Mouse (Mus musculus): ENCODE results near the gene Lcn9. TPM values are rescaled to one million over a fixed set of nuclear protein-coding genes. Genes with fewer than 3 reads are reported as not detected.
"Not testable (repeated sequence)": the region's sequence is repeated elsewhere in the genome, so short reads cannot be mapped to it uniquely, and the experiment has no call there.

The Lcn9 gene
- polyA plus RNA-seq, 1 experiment from 2014 or later = not detected

DNA sequence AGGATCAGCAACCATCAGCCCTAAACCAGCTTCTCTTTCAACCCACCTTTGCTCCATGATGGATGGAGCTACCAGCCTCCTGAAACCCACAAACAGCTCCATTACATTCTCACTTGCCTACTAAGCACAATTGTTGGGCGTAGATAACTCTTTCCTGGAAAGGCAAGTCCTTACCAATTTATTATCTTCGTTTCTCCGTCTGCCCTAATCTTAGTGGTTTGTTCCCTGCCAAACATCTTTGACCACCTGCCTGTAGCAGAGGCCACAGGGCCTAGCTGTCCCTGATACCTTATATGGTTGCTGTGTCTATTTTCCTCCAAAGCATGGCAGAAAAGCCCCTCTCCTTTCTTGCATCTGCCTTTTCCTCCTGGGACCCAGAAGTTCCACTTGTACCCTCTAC, 33.9 kb upstream of the Lcn9 start:
- Histone ChIP-seq H3K4me1 (ENCODE audit: control insufficient read depth, insufficient read depth, low read length) (no peaks in the 10 kb centered on the region), H3K9me3 (ENCODE audit: control insufficient read depth, low read length) (no peaks in the 10 kb centered on the region), H3K36me3 (ENCODE audit: control insufficient read depth, insufficient read depth, low read length) (no peaks in the 10 kb centered on the region), H3K4me3 (ENCODE audit: low read length) (no peak overlapping the region), H3K27ac (ENCODE audit: low read depth, low read length) (no peak overlapping the region), H3K9ac (ENCODE audit: low read depth, low read length) (no peak overlapping the region), H3K4me2 (replicated peaks; ENCODE audit: low read depth, low read length) (no peak overlapping the region), H3K27me3 (ENCODE audit: control insufficient read depth, insufficient read depth, low read length) (no peaks in the 10 kb centered on the region)
- no peak for ATAC-seq (ENCODE audit: low FRiP score, low TSS enrichment)
- WGBS = 83% methylated on average over 3 of the region's 3 CpGs

GRCm38 (mm10) chr2:25797635-25798034, 25.3 kb upstream of the Lcn9 start:
- Histone ChIP-seq H3K4me3 (ENCODE audit: low read length) (no peak overlapping the region), H3K36me3 (ENCODE audit: control insufficient read depth, insufficient read depth, low read length) (no peaks in the 10 kb centered on the region), H3K9me3 (ENCODE audit: control insufficient read depth, low read length) (no peaks in the 10 kb centered on the region), H3K4me2 (replicated peaks; ENCODE audit: low read depth, low read length) (no peak overlapping the region), H3K4me1 (ENCODE audit: control insufficient read depth, insufficient read depth, low read length) (no peaks in the 10 kb centered on the region), H3K27ac (ENCODE audit: low read depth, low read length) (no peak overlapping the region), H3K27me3 (ENCODE audit: control insufficient read depth, insufficient read depth, low read length) (no peaks in the 10 kb centered on the region), H3K9ac (ENCODE audit: low read depth, low read length) (no peak overlapping the region)
- WGBS = 25% methylated on average over 2 of the region's 2 CpGs
- no peak for ATAC-seq (ENCODE audit: low FRiP score, low TSS enrichment)

DNA sequence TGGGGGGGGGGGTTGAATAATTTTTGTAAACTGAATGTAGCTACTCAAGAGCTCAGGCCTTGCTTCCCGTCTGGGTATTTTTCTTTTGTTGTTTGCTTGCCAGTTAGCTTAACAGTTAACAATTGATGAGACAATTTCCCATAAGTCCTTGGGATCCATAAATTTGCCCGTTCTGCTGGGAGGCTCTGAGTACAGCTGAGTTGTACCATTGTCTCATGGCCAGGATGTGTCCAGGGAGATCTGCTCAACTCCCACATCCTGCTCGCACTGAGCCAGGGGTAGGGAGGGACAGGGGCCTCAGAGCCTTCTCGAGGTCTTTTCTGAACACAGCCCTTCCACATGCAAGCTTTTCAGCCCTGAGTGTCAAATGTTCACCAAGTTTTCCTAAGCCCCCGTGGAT, 24.9 kb upstream of the Lcn9 start:
- WGBS = 28% methylated on average over 5 of the region's 5 CpGs
- no peak for ATAC-seq (ENCODE audit: low FRiP score, low TSS enrichment)
- Histone ChIP-seq H3K4me2 (replicated peaks; ENCODE audit: low read depth, low read length) (no peak overlapping the region), H3K36me3 (ENCODE audit: control insufficient read depth, insufficient read depth, low read length) (no peaks in the 10 kb centered on the region), H3K9ac (ENCODE audit: low read depth, low read length) (no peak overlapping the region), H3K4me1 (ENCODE audit: control insufficient read depth, insufficient read depth, low read length) (no peaks in the 10 kb centered on the region), H3K27me3 (ENCODE audit: control insufficient read depth, insufficient read depth, low read length) (no peaks in the 10 kb centered on the region), H3K4me3 (ENCODE audit: low read length) (no peak overlapping the region), H3K27ac (ENCODE audit: low read depth, low read length) (no peak overlapping the region), H3K9me3 (ENCODE audit: control insufficient read depth, low read length) (no peaks in the 10 kb centered on the region)

DNA sequence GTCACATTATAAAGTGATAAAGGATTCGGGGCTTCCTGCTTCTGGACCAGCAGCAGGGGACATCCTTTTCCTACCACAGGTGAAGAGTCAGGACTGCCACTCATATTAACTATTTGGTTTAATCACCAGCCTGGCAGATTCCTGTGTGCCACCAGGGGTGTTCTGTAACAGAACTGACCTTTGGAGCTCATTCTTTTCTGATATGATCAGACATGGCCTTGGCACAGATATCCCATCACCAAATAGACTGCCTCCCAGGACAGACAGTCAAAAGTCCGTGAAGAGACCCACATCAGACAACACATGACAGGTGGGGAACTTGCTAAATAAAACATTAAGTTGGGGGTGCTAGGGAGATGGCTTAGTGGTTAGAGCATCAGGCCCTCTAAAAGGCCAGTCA, 11.2 kb upstream of the Lcn9 start:
- no peaks in the 10 kb centered on the region for H3K4me1 ChIP-seq (ENCODE audit: control insufficient read depth, insufficient read depth, low read length)
- H3K27me3 ChIP-seq (ENCODE audit: control insufficient read depth, insufficient read depth, low read length) = no peaks in the 10 kb centered on the region
- no peak overlapping the region for H3K4me3 ChIP-seq (ENCODE audit: low read length)
- H3K9ac ChIP-seq (ENCODE audit: low read depth, low read length) = no peak overlapping the region
- no peaks in the 10 kb centered on the region for H3K36me3 ChIP-seq (ENCODE audit: control insufficient read depth, insufficient read depth, low read length)
- H3K27ac ChIP-seq (ENCODE audit: low read depth, low read length) = no peak overlapping the region
- ATAC-seq (ENCODE audit: low FRiP score, low TSS enrichment) = no peak
- no peaks in the 10 kb centered on the region for H3K9me3 ChIP-seq (ENCODE audit: control insufficient read depth, low read length)
- H3K4me2 ChIP-seq (replicated peaks; ENCODE audit: low read depth, low read length) = no peak overlapping the region
- 85% methylated on average over 2 of the region's 2 CpGs for WGBS

- ATAC-seq (ENCODE audit: low FRiP score, low TSS enrichment) = no peak
- 76% methylated on average over 5 of the region's 5 CpGs for WGBS
Measured at GRCm38 (mm10) chr2:25813364-25813763, 9.6 kb upstream of the Lcn9 start.

GRCm38 (mm10) chr2:25815748-25816147, 7.2 kb upstream of the Lcn9 start, which contains the start of gene Glt6d1:
Gene Glt6d1 (minus strand): TSS chr2:25815848.
- H3K9me3 ChIP-seq (ENCODE audit: control insufficient read depth, low read length); H3K36me3 ChIP-seq (ENCODE audit: control insufficient read depth, insufficient read depth, low read length); ATAC-seq (ENCODE audit: low FRiP score, low TSS enrichment); H3K4me3 ChIP-seq (ENCODE audit: low read length); H3K4me2 ChIP-seq (replicated peaks; ENCODE audit: low read depth, low read length); H3K27me3 ChIP-seq (ENCODE audit: control insufficient read depth, insufficient read depth, low read length); H3K4me1 ChIP-seq (ENCODE audit: control insufficient read depth, insufficient read depth, low read length); H3K27ac ChIP-seq (ENCODE audit: low read depth, low read length); H3K9ac ChIP-seq (ENCODE audit: low read depth, low read length): not testable (repeated sequence)
- 82% methylated on average over 1 of the region's 1 CpGs for WGBS

More at GRCm38 (mm10) chr2:25813364-25813763, 9.6 kb upstream of the Lcn9 start:
- H3K9me3 ChIP-seq (ENCODE audit: control insufficient read depth, low read length) = no peaks in the 10 kb centered on the region
- H3K4me3 ChIP-seq (ENCODE audit: low read length) = no peak overlapping the region
- no peak overlapping the region for H3K4me2 ChIP-seq (replicated peaks; ENCODE audit: low read depth, low read length)
- H3K27ac ChIP-seq (ENCODE audit: low read depth, low read length) = no peak overlapping the region
- no peaks in the 10 kb centered on the region for H3K36me3 ChIP-seq (ENCODE audit: control insufficient read depth, insufficient read depth, low read length)
- no peaks in the 10 kb centered on the region for H3K4me1 ChIP-seq (ENCODE audit: control insufficient read depth, insufficient read depth, low read length)
- H3K9ac ChIP-seq (ENCODE audit: low read depth, low read length) = no peak overlapping the region
- no peaks in the 10 kb centered on the region for H3K27me3 ChIP-seq (ENCODE audit: control insufficient read depth, insufficient read depth, low read length)

DNA sequence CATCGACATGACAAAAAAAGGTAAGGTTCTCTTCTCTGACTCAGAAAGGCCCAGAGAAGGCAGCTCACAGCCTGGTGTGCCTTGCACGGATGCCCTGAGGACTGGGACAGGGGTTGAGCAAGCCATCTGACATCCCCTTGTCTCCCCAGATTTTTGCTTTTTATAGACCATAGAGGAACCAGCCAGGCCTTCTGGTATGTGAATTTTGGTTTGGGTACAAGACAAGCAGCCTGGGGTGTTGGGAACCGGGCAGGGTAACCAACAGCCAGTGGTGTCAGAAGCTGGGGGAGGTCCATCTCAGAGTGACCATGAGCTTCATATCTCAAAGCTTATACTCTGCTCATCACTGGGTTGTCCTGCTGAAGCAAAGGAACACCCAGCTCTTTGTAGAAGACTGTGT, 1.8 kb downstream of the Lcn9 start:
- no peaks in the 10 kb centered on the region for H3K4me1 ChIP-seq (ENCODE audit: control insufficient read depth, insufficient read depth, low read length)
- WGBS = 93% methylated on average over 3 of the region's 3 CpGs

DNA sequence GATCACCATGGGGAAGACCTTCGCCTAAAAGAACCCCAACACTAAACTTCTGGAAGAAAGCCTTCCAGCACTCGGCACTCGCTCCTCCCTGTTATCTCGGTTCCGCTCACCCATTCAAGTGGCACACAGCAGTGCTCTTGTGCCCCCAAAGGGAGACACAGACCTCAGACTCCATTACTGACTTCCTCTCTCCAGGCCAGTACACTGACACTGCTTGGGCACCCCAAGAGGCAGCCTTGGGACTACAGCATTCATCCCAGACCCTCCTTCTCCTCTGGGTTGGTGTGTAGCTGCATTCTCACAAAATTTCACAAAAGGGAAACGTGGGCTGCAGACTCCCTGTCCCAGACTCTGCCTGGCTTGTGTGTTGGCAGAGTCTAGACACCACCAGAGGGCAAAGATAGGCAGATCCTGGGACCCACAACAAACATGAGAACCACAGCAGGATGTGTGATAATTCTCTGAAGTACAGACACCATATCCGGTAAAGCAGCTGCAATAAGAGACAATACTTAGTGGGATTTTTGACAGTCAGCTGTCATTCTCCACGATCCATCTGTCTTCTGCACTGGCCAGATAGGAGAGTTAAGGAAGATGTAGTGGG, 5.5 kb downstream of the Lcn9 start:
- Histone ChIP-seq H3K27ac (ENCODE audit: low read depth, low read length) (no peak overlapping the region), H3K4me1 (ENCODE audit: control insufficient read depth, insufficient read depth, low read length) (no peaks in the 10 kb centered on the region), H3K4me2 (replicated peaks; ENCODE audit: low read depth, low read length) (no peak overlapping the region), H3K4me3 (ENCODE audit: low read length) (no peak overlapping the region), H3K27me3 (ENCODE audit: control insufficient read depth, insufficient read depth, low read length) (no peaks in the 10 kb centered on the region), H3K9me3 (ENCODE audit: control insufficient read depth, low read length) (no peaks in the 10 kb centered on the region), H3K36me3 (ENCODE audit: control insufficient read depth, insufficient read depth, low read length) (no peaks in the 10 kb centered on the region), H3K9ac (ENCODE audit: low read depth, low read length) (no peak overlapping the region)
- ATAC-seq (ENCODE audit: low FRiP score, low TSS enrichment) = no peak
- WGBS = 77% methylated on average over 8 of the region's 8 CpGs

More for the DNA sequence above, 1.8 kb downstream of the Lcn9 start:
- ATAC-seq (ENCODE audit: low FRiP score, low TSS enrichment) = no peak
- Histone ChIP-seq H3K9me3 (ENCODE audit: control insufficient read depth, low read length) (no peaks in the 10 kb centered on the region), H3K4me3 (ENCODE audit: low read length) (no peak overlapping the region), H3K4me2 (replicated peaks; ENCODE audit: low read depth, low read length) (no peak overlapping the region), H3K27me3 (ENCODE audit: control insufficient read depth, insufficient read depth, low read length) (no peaks in the 10 kb centered on the region), H3K9ac (ENCODE audit: low read depth, low read length) (no peak overlapping the region), H3K36me3 (ENCODE audit: control insufficient read depth, insufficient read depth, low read length) (no peaks in the 10 kb centered on the region), H3K27ac (ENCODE audit: low read depth, low read length) (no peak overlapping the region)

- Histone ChIP-seq H3K27me3 (ENCODE audit: control insufficient read depth, insufficient read depth, low read length) (no peaks in the 10 kb centered on the region), H3K4me1 (ENCODE audit: control insufficient read depth, insufficient read depth, low read length) (no peaks in the 10 kb centered on the region), H3K9me3 (ENCODE audit: control insufficient read depth, low read length) (no peaks in the 10 kb centered on the region), H3K36me3 (ENCODE audit: control insufficient read depth, insufficient read depth, low read length) (no peaks in the 10 kb centered on the region), H3K4me3 (ENCODE audit: low read length) (no peak overlapping the region), H3K4me2 (replicated peaks; ENCODE audit: low read depth, low read length) (no peak overlapping the region), H3K27ac (ENCODE audit: low read depth, low read length) (no peak overlapping the region), H3K9ac (ENCODE audit: low read depth, low read length) (no peak overlapping the region)
- no peak for ATAC-seq (ENCODE audit: low FRiP score, low TSS enrichment)
- WGBS = 83% methylated on average over 3 of the region's 3 CpGs
Measured at GRCm38 (mm10) chr2:25830786-25831185, 7.8 kb downstream of the Lcn9 start.
